Mouse (Mus musculus): ENCODE measurements at regions not wholly inside any gene's neighbourhood (a gene's known extent, or its start where the extent isn't known, plus 50 kb on each side); places are given as distances from the start of the nearest gene placed in this dataset.

DNA sequence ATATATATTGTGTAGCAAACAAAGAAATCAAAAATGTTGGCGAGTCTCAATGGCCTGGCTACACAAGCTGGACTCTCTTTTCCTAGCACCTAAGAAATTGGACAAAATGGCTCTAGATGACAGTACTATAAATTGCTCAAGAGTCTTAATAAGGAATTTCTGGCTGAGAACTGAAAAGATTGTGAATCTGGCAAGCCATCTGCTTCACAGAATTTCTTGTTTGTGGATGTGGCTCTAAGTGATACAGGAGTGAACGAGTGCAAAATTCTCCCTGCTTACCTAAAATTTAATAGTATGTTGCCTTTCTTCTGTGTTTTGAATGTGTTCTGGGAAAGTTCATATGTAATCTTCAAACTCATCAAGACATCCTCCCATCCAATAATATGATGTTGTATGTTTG lies 508.1 kb downstream of the Gm37988 start:
- Histone ChIP-seq H3K27me3 (replicated peaks) (no peaks in the 10 kb centered on the region), H3K4me1 (no peaks in the 10 kb centered on the region), H3K9ac (no peak overlapping the region), H3K36me3 (no peaks in the 10 kb centered on the region), H3K9me3 (no peaks in the 10 kb centered on the region), H3K4me2 (replicated peaks) (no peak overlapping the region), H3K4me3 (no peak overlapping the region), H3K27ac (no peak overlapping the region)
- 86% methylated on average over 2 of the region's 2 CpGs for WGBS
- no peak for ATAC-seq (ENCODE audit: low FRiP score, low read depth)

DNA sequence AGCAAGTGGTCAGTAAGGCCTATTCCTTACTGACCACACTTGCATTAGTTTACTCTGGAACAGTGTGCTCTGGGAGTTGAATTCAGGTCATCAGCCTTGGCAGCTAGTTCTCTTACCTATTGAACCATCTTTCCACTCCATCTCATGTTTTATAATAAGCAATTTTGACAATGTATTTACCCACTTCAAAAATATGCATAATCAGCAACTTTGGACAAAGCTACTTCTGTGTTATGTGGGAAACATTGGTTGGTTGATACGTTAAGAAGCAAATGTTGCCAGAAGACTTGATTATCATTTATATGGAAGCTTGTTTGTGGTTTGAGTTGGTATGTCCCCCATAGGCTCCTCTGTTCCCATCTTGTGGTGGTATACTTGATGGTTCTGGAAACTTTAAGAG lies 509.4 kb downstream of the Gm37988 start:
- WGBS, result 93% methylated on average over 1 of the region's 1 CpGs
- Histone ChIP-seq H3K9me3 (no peaks in the 10 kb centered on the region), H3K9ac (no peak overlapping the region), H3K36me3 (no peaks in the 10 kb centered on the region), H3K4me1 (no peaks in the 10 kb centered on the region), H3K4me2 (replicated peaks) (no peak overlapping the region), H3K27me3 (replicated peaks) (no peaks in the 10 kb centered on the region), H3K4me3 (no peak overlapping the region), H3K27ac (no peak overlapping the region)
- no peak for ATAC-seq (ENCODE audit: low FRiP score, low read depth)

DNA sequence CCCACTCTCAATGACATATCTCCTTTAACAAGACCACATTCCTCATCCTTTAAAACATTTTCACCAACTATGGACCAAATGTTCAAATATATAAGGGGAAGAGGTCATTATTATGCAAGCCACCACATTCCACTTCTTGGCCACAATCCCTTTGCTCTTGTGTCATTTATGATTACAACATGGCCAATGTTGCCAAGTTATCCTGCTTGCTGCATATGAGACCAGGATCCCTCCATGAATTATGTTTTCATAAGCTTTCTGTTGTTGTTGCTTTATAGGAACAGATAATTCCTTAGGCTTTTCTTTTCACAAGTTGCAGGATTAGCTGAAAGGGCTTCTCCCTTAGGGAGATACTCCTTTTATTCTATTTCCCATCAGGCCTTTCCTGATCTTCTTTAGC lies 518.6 kb downstream of the Gm37988 start:
- H3K4me3 ChIP-seq, result no peak overlapping the region
- H3K9ac ChIP-seq, result no peak overlapping the region
- H3K36me3 ChIP-seq, result no peaks in the 10 kb centered on the region
- no peak overlapping the region for H3K4me2 ChIP-seq (replicated peaks)
- no peak for ATAC-seq (ENCODE audit: low FRiP score, low read depth)
- H3K9me3 ChIP-seq, result no peaks in the 10 kb centered on the region
- H3K4me1 ChIP-seq, result no peaks in the 10 kb centered on the region
- H3K27ac ChIP-seq, result no peak overlapping the region
- no peaks in the 10 kb centered on the region for H3K27me3 ChIP-seq (replicated peaks)

Data from neural tube, embryonic 12.5 days (tissue).